Mouse (Mus musculus) left cerebral cortex, postnatal 25 days (tissue): ENCODE data around the gene Tdgf1. TPM values are rescaled to one million over a fixed set of nuclear protein-coding genes. Genes with fewer than 3 reads are reported as not detected.

Experiments used
- DNase-seq, 2 experiments: peaks; one replicate each; pipeline ENCODE4 v3.0.0; 2022; ENCODE audit warnings: low spot score in 2 of 2, mixed read lengths in 1 of 2
- intact Hi-C: fragments of 180-260 bp; cut with DNase I; formaldehyde crosslinking; loops from one replicate; pipeline ENCODE4 v1.15.1; 2025
- microRNA-seq, 2 experiments: library from miRNA; unstranded; fragments of <30 nt; microRNA quantifications; one replicate each; pipeline ENCODE4 v1.2.0; 2022
- total RNA-seq, 2 experiments: library from RNA; stranded (reverse); gene quantifications; 2 replicates each; pipeline ENCODE4 v1.2.3; 2021

The Tdgf1 gene
- total RNA-seq, 2 experiments from 2014 or later: 0.43 TPM; not detected in 1

GRCm38 (mm10) chr9:110890026-110890783 is 55.8 kb downstream of the Tdgf1 start:
- no peak for DNase-seq
- intact Hi-C loops: no loop called here

Small RNA genes within 50 kb of the gene (microRNA-seq; reads per million reads assigned to microRNA genes)
- 0 reads per million in 2 experiments for gene Gm24269

Other genes with a start within 250 kb of the Tdgf1 start
- gene Myl3, start 204.3 kb downstream of the Tdgf1 start, total RNA-seq: not detected
- 1 to 10 TPM; 5.5 to 5.9 TPM for gene Pth1r, start 199.0 kb downstream of the Tdgf1 start, total RNA-seq
- gene Prss42, start 148.0 kb downstream of the Tdgf1 start, total RNA-seq: not detected
- gene Prss44, start 132.2 kb downstream of the Tdgf1 start, total RNA-seq: not detected
- under 1 TPM in 1 of 2 experiments, not detected in 1; 0.14 TPM for gene Prss43, start 119.5 kb downstream of the Tdgf1 start, total RNA-seq
- gene Prss45, start 111.6 kb downstream of the Tdgf1 start, total RNA-seq: under 1 TPM; 0.27 to 0.39 TPM
- gene Prss46, start 101.7 kb downstream of the Tdgf1 start, total RNA-seq: not detected
- gene Prss50, start 88.2 kb downstream of the Tdgf1 start, total RNA-seq: under 1 TPM in 1 of 2 experiments, not detected in 1; 0.71 TPM
- 1 to 10 TPM; 8.2 to 10.0 TPM for gene Als2cl, start 66.3 kb downstream of the Tdgf1 start, total RNA-seq
- 1 to 10 TPM; 2.7 to 4.1 TPM for gene Tmie, start 66.0 kb downstream of the Tdgf1 start, total RNA-seq
- not detected for gene Fam240a, start 29.3 kb downstream of the Tdgf1 start, total RNA-seq
- 1 to 10 TPM in 1 of 2 experiments, under 1 TPM in 1; 0.73 to 2.1 TPM for gene Lrrc2, start 5.4 kb upstream of the Tdgf1 start, total RNA-seq
- gene Rtp3, start 44.4 kb upstream of the Tdgf1 start, total RNA-seq: under 1 TPM; 0.18 to 0.46 TPM
- not detected for gene Ltf, start 73.1 kb upstream of the Tdgf1 start, total RNA-seq
- 1 to 10 TPM; 1.0 to 1.1 TPM for gene Ccrl2, start 111.4 kb upstream of the Tdgf1 start, total RNA-seq
- 10 to 100 TPM; 38.7 to 42.8 TPM for gene Lrrfip2, start 171.4 kb upstream of the Tdgf1 start, total RNA-seq